Mouse (Mus musculus) kidney, adult 18-20 months (tissue): ENCODE measurements around the gene Sebox.

ENCODE experiments used
- DNase-seq: peaks from one replicate; pipeline ENCODE4 v3.0.0; 2021

Gene Sebox

GRCm38 (mm10) chr11:78536080-78536689 lies 32.9 kb downstream of the Sebox start, which contains the start of the genes Tnfaip1 and Ift20:
Tnfaip1 (minus strand) TSS chr11:78536332.
Ift20 (plus strand) TSS chr11:78536361.
- peak; percentile 97 for DNase-seq

GRCm38 (mm10) chr11:78536690-78537084 lies 33.4 kb downstream of the Sebox start:
- no peak for DNase-seq

GRCm38 (mm10) chr11:78540358-78540757 lies 37.1 kb downstream of the Sebox start:
- no peak for DNase-seq

- no peak for DNase-seq
Measured at GRCm38 (mm10) chr11:78544449-78545111, 41.3 kb downstream of the Sebox start.

GRCm38 (mm10) chr11:78545181-78545580 lies 41.9 kb downstream of the Sebox start:
- DNase-seq, result no peak

GRCm38 (mm10) chr11:78547718-78548460 lies 44.6 kb downstream of the Sebox start:
- DNase-seq, result no peak

GRCm38 (mm10) chr11:78549491-78549987 lies 46.3 kb downstream of the Sebox start:
- no peak for DNase-seq

- DNase-seq, result peak; percentile 94
Measured at GRCm38 (mm10) chr11:78550168-78551058, 47.2 kb downstream of the Sebox start, which contains the start of gene Tmem97. Tmem97 (minus strand) TSS chr11:78550777.

GRCm38 (mm10) chr11:78551059-78551398 lies 47.8 kb downstream of the Sebox start:
- no peak for DNase-seq
